Comparison of ENCODE assay signal across 15 mouse cellular contexts in genomic region chr8:46413349-46414024, GRCm38 (mm10).
"Had no signal": no experiment of that assay in that cellular context is flagged by ENCODE, and none has a peak within 500 bp of the region (broad histone marks: within the 10 kb centered on the region; RNA-seq: fewer than 3 reads in every experiment).

No protein-coding gene starts in this region.

- H3K4me2 ChIP-seq: liver, embryonic 11.5 days; liver, embryonic 15.5 days; lung, embryonic 14.5 days; midbrain, embryonic 12.5 days; neural tube, embryonic 15.5 days had no signal

- H3K4me1 ChIP-seq: limb, embryonic 10.5 days; liver, embryonic 15.5 days; megakaryocyte, embryonic 14.5 days; midbrain, embryonic 12.5 days; neural tube, embryonic 15.5 days had no signal

- H3K27ac ChIP-seq: left cerebral cortex, adult 2 months; limb, embryonic 10.5 days; liver, embryonic 15.5 days; midbrain, embryonic 12.5 days; neural tube, embryonic 15.5 days; stomach, postnatal 0 days had no signal

- H3K4me3 ChIP-seq: left cerebral cortex, adult 2 months; limb, embryonic 10.5 days; liver, embryonic 15.5 days; megakaryocyte, embryonic 14.5 days; midbrain, embryonic 12.5 days; neural tube, embryonic 15.5 days had no signal

- H3K36me3 ChIP-seq: limb, embryonic 10.5 days; liver, embryonic 15.5 days; midbrain, embryonic 12.5 days; neural tube, embryonic 15.5 days had no signal

- H3K9ac ChIP-seq: liver, embryonic 15.5 days; lung, embryonic 14.5 days; midbrain, embryonic 12.5 days; neural tube, embryonic 15.5 days had no signal

- H3K9me3 ChIP-seq: limb, embryonic 10.5 days; liver, embryonic 15.5 days; midbrain, embryonic 12.5 days; neural tube, embryonic 15.5 days had no signal

- H3K27me3 ChIP-seq: liver, embryonic 15.5 days; megakaryocyte, embryonic 14.5 days; midbrain, embryonic 12.5 days; neural tube, embryonic 15.5 days had no signal

- DNase-seq: kidney, postnatal 25 days; lung, embryonic 14.5 days; lung, postnatal 10 days; lung, postnatal 4 days; right cerebral cortex, adult 18-20 months; right cerebral cortex, postnatal 25 days; thymus, postnatal 14 days had no signal
